ENCODE assay signal across 21 mouse cellular contexts in the genomic region with DNA sequence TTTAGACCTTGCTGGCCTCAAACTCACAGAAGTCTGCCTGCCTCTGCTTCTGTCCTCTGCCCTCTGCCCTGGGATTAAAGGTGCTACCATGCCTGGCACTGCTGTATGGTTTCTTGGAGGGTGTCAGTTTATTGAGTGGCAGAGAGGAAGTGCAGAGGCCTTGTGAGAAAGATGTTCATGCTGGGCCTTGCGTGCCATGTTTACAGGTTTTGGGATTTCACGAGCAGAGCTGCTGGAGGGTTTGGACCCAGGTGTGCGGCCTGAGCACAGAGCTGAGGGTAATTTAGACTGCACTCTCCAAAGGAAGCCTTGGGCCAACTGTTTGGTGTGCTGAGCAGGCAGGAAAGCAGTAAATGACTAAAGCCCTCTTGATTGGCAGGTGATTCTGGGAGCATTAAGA. TPM values are rescaled to one million over a fixed set of nuclear protein-coding genes. Genes with fewer than 3 reads are reported as not detected.
DNase-seq lines count a peak whose midpoint lies in the region; ATAC-seq and TF ChIP-seq lines count a peak whose summit lies in the region.
"Had no signal": no experiment of that assay in that cellular context is flagged by ENCODE, and none has a peak within 500 bp of the region (broad histone marks: within the 10 kb centered on the region; RNA-seq: fewer than 3 reads in every experiment).

No protein-coding gene starts in this region.

- no peak for DNase-seq in layer of hippocampus, adult 2 months (ENCODE audit: low spot score in 2 of 2)
- DNase-seq in layer of hippocampus, adult 11-12 months (ENCODE audit: low spot score), result no peak
- no peak for DNase-seq in midbrain, embryonic 10.5 days (ENCODE audit: low spot score)
- DNase-seq: adrenal gland, adult 8-10 months; adrenal gland, postnatal 25 days; embryo, embryonic 11 days; gastrocnemius, postnatal 25 days had no signal

- H3K4me2 ChIP-seq in forebrain, embryonic 13.5 days, result no peak overlapping the region
- no peak overlapping the region for H3K4me2 ChIP-seq in forebrain, embryonic 12.5 days
- no peak overlapping the region for H3K4me2 ChIP-seq in midbrain, embryonic 15.5 days
- H3K4me2 ChIP-seq in limb, embryonic 13.5 days (replicated peaks), result no peak overlapping the region
- H3K4me2 ChIP-seq: forebrain, embryonic 15.5 days; heart, embryonic 11.5 days; hindbrain, embryonic 12.5 days had no signal

- H3K9me3 ChIP-seq in forebrain, embryonic 13.5 days (replicated peaks), result no peaks in the 10 kb centered on the region
- H3K9me3 ChIP-seq in forebrain, embryonic 12.5 days, result no peaks in the 10 kb centered on the region
- no peaks in the 10 kb centered on the region for H3K9me3 ChIP-seq in midbrain, embryonic 15.5 days
- no peaks in the 10 kb centered on the region for H3K9me3 ChIP-seq in midbrain, embryonic 10.5 days (replicated peaks)
- no peaks in the 10 kb centered on the region for H3K9me3 ChIP-seq in limb, embryonic 13.5 days
- H3K9me3 ChIP-seq: forebrain, embryonic 10.5 days; forebrain, embryonic 15.5 days; hindbrain, embryonic 12.5 days had no signal

- H3K36me3 ChIP-seq in forebrain, embryonic 13.5 days (ENCODE audit: poor library complexity, severe bottlenecking), result peaks cover 25% of the 10 kb centered on the region
- H3K36me3 ChIP-seq in forebrain, embryonic 12.5 days (replicated peaks), result peaks cover 33% of the 10 kb centered on the region
- peaks cover 10% of the 10 kb centered on the region for H3K36me3 ChIP-seq in midbrain, embryonic 15.5 days (replicated peaks)
- H3K36me3 ChIP-seq in midbrain, embryonic 10.5 days, result peaks cover 61% of the 10 kb centered on the region
- H3K36me3 ChIP-seq in limb, embryonic 13.5 days, result peaks cover 43% of the 10 kb centered on the region

- ATAC-seq in forebrain, embryonic 13.5 days, result no peak
- no peak for ATAC-seq in forebrain, embryonic 12.5 days (ENCODE audit: low FRiP score)
- no peak for ATAC-seq in midbrain, embryonic 15.5 days (replicated peaks)
- ATAC-seq in limb, embryonic 13.5 days (ENCODE audit: low FRiP score, low read depth), result no peak
- no peak for ATAC-seq in erythroid progenitor cell, adult 5-6 weeks (replicated peaks; ENCODE audit: low FRiP score, poor library complexity, severe bottlenecking)
- ATAC-seq: activated CD4-positive, CD25-positive, alpha-beta regulatory T cell, adult 4 months; CD4-positive, CD25-positive, alpha-beta regulatory T cell, adult 4 months; forebrain, embryonic 15.5 days; hindbrain, postnatal 0 days; inflammation-experienced regulatory T-cells, adult 6 months had no signal

- no peak overlapping the region for H3K9ac ChIP-seq in forebrain, embryonic 13.5 days
- H3K9ac ChIP-seq in forebrain, embryonic 12.5 days, result no peak overlapping the region
- H3K9ac ChIP-seq in midbrain, embryonic 15.5 days, result no peak overlapping the region
- H3K9ac ChIP-seq in limb, embryonic 13.5 days, result no peak overlapping the region
- H3K9ac ChIP-seq: forebrain, embryonic 15.5 days; hindbrain, embryonic 12.5 days had no signal

- H3K4me1 ChIP-seq in forebrain, embryonic 13.5 days, result no peaks in the 10 kb centered on the region
- H3K4me1 ChIP-seq in forebrain, embryonic 12.5 days, result no peaks in the 10 kb centered on the region
- peaks cover 13% of the 10 kb centered on the region; the same call in 1 of the 2 replicates for H3K4me1 ChIP-seq in midbrain, embryonic 15.5 days
- H3K4me1 ChIP-seq in midbrain, embryonic 10.5 days, result no peaks in the 10 kb centered on the region
- H3K4me1 ChIP-seq in limb, embryonic 13.5 days, result peaks cover 13% of the 10 kb centered on the region
- H3K4me1 ChIP-seq: forebrain, embryonic 10.5 days had no signal

- H3K27ac ChIP-seq in forebrain, embryonic 13.5 days, result 0 out of 2 replicates have a peak overlapping the region, but pooled peaks have one; percentile 4
- H3K27ac ChIP-seq in forebrain, embryonic 12.5 days, result no peak overlapping the region
- H3K27ac ChIP-seq in layer of hippocampus, adult 2 months, result 0 out of 2 replicates have a peak overlapping the region, but pooled peaks have one; percentile 5
- 0 out of 2 replicates have a peak overlapping the region, but pooled peaks have one; percentile 29 for H3K27ac ChIP-seq in midbrain, embryonic 15.5 days
- H3K27ac ChIP-seq in midbrain, embryonic 10.5 days (replicated peaks), result no peak overlapping the region
- H3K27ac ChIP-seq in limb, embryonic 13.5 days, result 0 out of 2 replicates have a peak overlapping the region, but pooled peaks have one; percentile 28
- H3K27ac ChIP-seq: forebrain, embryonic 10.5 days; forebrain, embryonic 15.5 days; hindbrain, embryonic 12.5 days; hindbrain, postnatal 0 days had no signal

- H3K4me3 ChIP-seq in forebrain, embryonic 13.5 days, result no peak overlapping the region
- H3K4me3 ChIP-seq in forebrain, embryonic 12.5 days (replicated peaks), result no peak overlapping the region
- no peak overlapping the region for H3K4me3 ChIP-seq in layer of hippocampus, adult 2 months
- no peak overlapping the region for H3K4me3 ChIP-seq in midbrain, embryonic 15.5 days
- no peak overlapping the region for H3K4me3 ChIP-seq in midbrain, embryonic 10.5 days
- H3K4me3 ChIP-seq in limb, embryonic 13.5 days, result no peak overlapping the region
- H3K4me3 ChIP-seq: erythroblast, embryonic 14.5 days; forebrain, embryonic 10.5 days; forebrain, embryonic 15.5 days; hindbrain, embryonic 12.5 days had no signal

- no peaks in the 10 kb centered on the region for H3K27me3 ChIP-seq in forebrain, embryonic 13.5 days
- H3K27me3 ChIP-seq in forebrain, embryonic 12.5 days, result no peaks in the 10 kb centered on the region
- H3K27me3 ChIP-seq in midbrain, embryonic 15.5 days (replicated peaks), result no peaks in the 10 kb centered on the region
- H3K27me3 ChIP-seq in midbrain, embryonic 10.5 days (ENCODE audit: low read depth, poor library complexity, severe bottlenecking), result no peaks in the 10 kb centered on the region
- no peaks in the 10 kb centered on the region for H3K27me3 ChIP-seq in limb, embryonic 13.5 days
- H3K27me3 ChIP-seq: forebrain, embryonic 15.5 days; hindbrain, embryonic 12.5 days had no signal

- WGBS in forebrain, embryonic 13.5 days, result 95% methylated on average over 3 of the region's 3 CpGs
- WGBS in forebrain, embryonic 12.5 days, result 92% methylated on average over 3 of the region's 3 CpGs
- 90% methylated on average over 3 of the region's 3 CpGs for WGBS in midbrain, embryonic 15.5 days
- WGBS in midbrain, embryonic 10.5 days, result 92% methylated on average over 3 of the region's 3 CpGs
- WGBS in limb, embryonic 13.5 days, result 30% methylated on average over 3 of the region's 3 CpGs

- TF ChIP-seq CTCF in layer of hippocampus, adult 2 months (conservative IDR thresholded peaks at IDR 0.05), result no peak

RNA-seq across cellular contexts. Expression of a gene that starts 11.7 kb away (rescaled TPM):
- 132 and 156 TPM in 2 replicates for polyA plus RNA-seq in forebrain, embryonic 13.5 days (2015; fragmentation: Nextera tagmentation; extraction: Ambion mirVana)
- polyA plus RNA-seq in forebrain, embryonic 12.5 days (2016; fragmentation: Nextera tagmentation; extraction: Ambion mirVana), result 111 and 117 TPM in 2 replicates
- 100 to 1,000 TPM; 304 to 306 TPM for total RNA-seq in layer of hippocampus, adult 2 months (2021)
- 164 and 166 TPM in 2 replicates for polyA plus RNA-seq in midbrain, embryonic 15.5 days (2015; fragmentation: Nextera tagmentation; extraction: Ambion mirVana)
- polyA plus RNA-seq in midbrain, embryonic 10.5 days (2016; fragmentation: Nextera tagmentation; extraction: Ambion mirVana), result 119 and 141 TPM in 2 replicates
- 111 and 114 TPM in 2 replicates for polyA plus RNA-seq in limb, embryonic 13.5 days (2015; fragmentation: Nextera tagmentation; extraction: Ambion mirVana)
- total RNA-seq in erythroid progenitor cell, adult 5-6 weeks (2015; ENCODE audit: low replicate concordance), result 0.42 and 7.2 TPM in 2 replicates
- total RNA-seq in erythroid progenitor cell, adult 5-6 weeks (2017; ENCODE audit: low replicate concordance), result 3.5 and 12.5 TPM in 2 replicates

RNA-seq across cellular contexts. Expression of a gene that starts 38.3 kb away (rescaled TPM):
- polyA plus RNA-seq in forebrain, embryonic 13.5 days (2015; fragmentation: Nextera tagmentation; extraction: Ambion mirVana), result 196 and 225 TPM in 2 replicates
- 169 and 171 TPM in 2 replicates for polyA plus RNA-seq in forebrain, embryonic 12.5 days (2016; fragmentation: Nextera tagmentation; extraction: Ambion mirVana)
- total RNA-seq in layer of hippocampus, adult 2 months (2021), result 100 to 1,000 TPM; 121 to 126 TPM
- 191 and 196 TPM in 2 replicates for polyA plus RNA-seq in midbrain, embryonic 15.5 days (2015; fragmentation: Nextera tagmentation; extraction: Ambion mirVana)
- 165 and 177 TPM in 2 replicates for polyA plus RNA-seq in midbrain, embryonic 10.5 days (2016; fragmentation: Nextera tagmentation; extraction: Ambion mirVana)
- 175 and 185 TPM in 2 replicates for polyA plus RNA-seq in limb, embryonic 13.5 days (2015; fragmentation: Nextera tagmentation; extraction: Ambion mirVana)
- total RNA-seq in erythroid progenitor cell, adult 5-6 weeks (2015; ENCODE audit: low replicate concordance), result 29.6 and 29.8 TPM in 2 replicates
- total RNA-seq in erythroid progenitor cell, adult 5-6 weeks (2017; ENCODE audit: low replicate concordance), result 26.8 and 35.8 TPM in 2 replicates

RNA-seq across cellular contexts. Expression of a gene that starts 38.4 kb away (rescaled TPM):
- 10.9 and 12.6 TPM in 2 replicates for polyA plus RNA-seq in forebrain, embryonic 13.5 days (2015; fragmentation: Nextera tagmentation; extraction: Ambion mirVana)
- polyA plus RNA-seq in forebrain, embryonic 12.5 days (2016; fragmentation: Nextera tagmentation; extraction: Ambion mirVana), result 12.4 and 12.7 TPM in 2 replicates
- total RNA-seq in layer of hippocampus, adult 2 months (2021), result 10 to 100 TPM; 17.2 to 18.4 TPM
- 14.6 and 14.8 TPM in 2 replicates for polyA plus RNA-seq in midbrain, embryonic 15.5 days (2015; fragmentation: Nextera tagmentation; extraction: Ambion mirVana)
- polyA plus RNA-seq in midbrain, embryonic 10.5 days (2016; fragmentation: Nextera tagmentation; extraction: Ambion mirVana), result 7.0 and 7.5 TPM in 2 replicates
- 6.8 and 7.7 TPM in 2 replicates for polyA plus RNA-seq in limb, embryonic 13.5 days (2015; fragmentation: Nextera tagmentation; extraction: Ambion mirVana)
- 1.1 and 1.3 TPM in 2 replicates for total RNA-seq in erythroid progenitor cell, adult 5-6 weeks (2015; ENCODE audit: low replicate concordance)
- total RNA-seq in erythroid progenitor cell, adult 5-6 weeks (2017; ENCODE audit: low replicate concordance), result 3.3 TPM in 1 of 2 replicates, not detected in the other

Comparison
In these comparisons a context has a peak if more than half of its experiments do, and no peak if none do; other contexts are left out.
1. H3K27ac ChIP-seq: peak in forebrain, embryonic 13.5 days (single experiment), layer of hippocampus, adult 2 months (single experiment), midbrain, embryonic 15.5 days (single experiment) and limb, embryonic 13.5 days (single experiment); none in forebrain, embryonic 12.5 days (single experiment) and midbrain, embryonic 10.5 days (single experiment).